Mouse (Mus musculus) adrenal gland, postnatal 25 days (tissue): ENCODE results near the gene Cyp3a41b. TPM values are rescaled to one million over a fixed set of nuclear protein-coding genes. Genes with fewer than 3 reads are reported as not detected.
"Not testable (repeated sequence)": the region's sequence is repeated elsewhere in the genome, so short reads cannot be mapped to it uniquely, and the experiment has no call there.

ENCODE experiments used
- DNase-seq: peaks from one replicate; pipeline ENCODE4 v3.0.0; 2021; ENCODE audit warnings: mixed read lengths
- long read RNA-seq: library from polyadenylated mRNA; stranded (forward); transcript quantifications from one replicate; pipeline ENCODE4 v2.0.0, GENCODE M21; 2021
- total RNA-seq: library from RNA; stranded (reverse); gene quantifications from 2 replicates; pipeline ENCODE4 v1.2.3, GENCODE M21; 2021

The Cyp3a41b gene
- total RNA-seq: not detected in 2 replicates
- long read RNA-seq, partial matches to known transcripts: 0 of 2 reads
- long read RNA-seq, other reads (novel, unspliced or antisense): 0 of 2 reads

- DNase-seq: not testable (repeated sequence)
Observed at GRCm38 (mm10) chr5:145584630-145585029, at the start of gene Cyp3a41b. Gene Cyp3a41b, minus strand, starts transcription at chr5:145584730.

GRCm38 (mm10) chr5:145632286-145632685, 47.8 kb upstream of the Cyp3a41b start:
- not testable (repeated sequence) for DNase-seq

GRCm38 (mm10) chr5:145604891-145605290, 20.4 kb upstream of the Cyp3a41b start:
- peak; percentile 1 for DNase-seq

GRCm38 (mm10) chr5:145597851-145598250, 13.3 kb upstream of the Cyp3a41b start:
- not testable (repeated sequence) for DNase-seq

GRCm38 (mm10) chr5:145577321-145577720, 7.2 kb downstream of the Cyp3a41b start:
- not testable (repeated sequence) for DNase-seq

- not testable (repeated sequence) for DNase-seq
Observed at GRCm38 (mm10) chr5:145575660-145576059, 8.9 kb downstream of the Cyp3a41b start.

GRCm38 (mm10) chr5:145571922-145572321, 12.6 kb downstream of the Cyp3a41b start:
- DNase-seq: not testable (repeated sequence)

Other genes starting within 250 kb of the Cyp3a41b start
- gene Cyp3a57, start 239.5 kb downstream of the Cyp3a41b start, total RNA-seq: 0.27 TPM in 1 of 2 replicates, not detected in the other
- not detected in 2 replicates for gene Cyp3a16, start 115.0 kb downstream of the Cyp3a41b start, total RNA-seq
- gene Cyp3a41a, start 135.4 kb upstream of the Cyp3a41b start, total RNA-seq: 1.2 TPM in 1 of 2 replicates, not detected in the other
- 0.95 TPM in 1 of 2 replicates, not detected in the other for gene Cyp3a44, start 221.1 kb upstream of the Cyp3a41b start, total RNA-seq